Mouse (Mus musculus): ENCODE data around the gene Bag5. TPM values are rescaled to one million over a fixed set of nuclear protein-coding genes. Genes with fewer than 3 reads are reported as not detected.

Gene Bag5
- polyA plus RNA-seq, 1 experiment = not detected

GRCm38 (mm10) chr12:111694880-111695804 is 17.9 kb downstream of the Bag5 start:
- WGBS = 27% methylated on average over 13 of the region's 13 CpGs
- peak overlapping the region; percentile 80 for H3K27ac ChIP-seq (ENCODE audit: insufficient read depth, low read depth, low read length)
- no peak overlapping the region for H3K4me3 ChIP-seq (ENCODE audit: insufficient read depth, low read depth, low read length)
- no peak for TF ChIP-seq POLR2A (IDR thresholded peaks at IDR 0.05; ENCODE audit: insufficient read depth, low read depth, low read length)
- no peak for TF ChIP-seq CTCF (IDR thresholded peaks at IDR 0.05; ENCODE audit: insufficient read depth, low read depth, low read length)
- peaks cover 86% of the 10 kb centered on the region for H3K4me1 ChIP-seq (ENCODE audit: control insufficient read depth, insufficient read depth, low read length)

GRCm38 (mm10) chr12:111694271-111694781 is 18.7 kb downstream of the Bag5 start:
- H3K4me3 ChIP-seq (ENCODE audit: insufficient read depth, low read depth, low read length) = no peak overlapping the region
- H3K27ac ChIP-seq (ENCODE audit: insufficient read depth, low read depth, low read length) = peak overlapping the region; percentile 71
- TF ChIP-seq POLR2A (IDR thresholded peaks at IDR 0.05; ENCODE audit: insufficient read depth, low read depth, low read length) (0 out of 2 replicates have a peak, but pooled peaks have one; percentile 24), CTCF (IDR thresholded peaks at IDR 0.05; ENCODE audit: insufficient read depth, low read depth, low read length) (no peak)
- 6% methylated on average over 12 of the region's 12 CpGs for WGBS
- peaks cover 88% of the 10 kb centered on the region for H3K4me1 ChIP-seq (ENCODE audit: control insufficient read depth, insufficient read depth, low read length)

GRCm38 (mm10) chr12:111693341-111694270 is 19.5 kb downstream of the Bag5 start:
- 26% methylated on average over 18 of the region's 18 CpGs for WGBS
- peaks cover 89% of the 10 kb centered on the region for H3K4me1 ChIP-seq (ENCODE audit: control insufficient read depth, insufficient read depth, low read length)
- TF ChIP-seq POLR2A (IDR thresholded peaks at IDR 0.05; ENCODE audit: insufficient read depth, low read depth, low read length) (no peak), CTCF (IDR thresholded peaks at IDR 0.05; ENCODE audit: insufficient read depth, low read depth, low read length) (no peak)
- H3K27ac ChIP-seq (ENCODE audit: insufficient read depth, low read depth, low read length) = peak overlapping the region; percentile 71
- no peak overlapping the region for H3K4me3 ChIP-seq (ENCODE audit: insufficient read depth, low read depth, low read length)

GRCm38 (mm10) chr12:111692899-111693298 is 20.2 kb downstream of the Bag5 start:
- peak overlapping the region; percentile 71 for H3K27ac ChIP-seq (ENCODE audit: insufficient read depth, low read depth, low read length)
- 67% methylated on average over 5 of the region's 5 CpGs for WGBS
- H3K4me3 ChIP-seq (ENCODE audit: insufficient read depth, low read depth, low read length) = no peak overlapping the region
- TF ChIP-seq CTCF (IDR thresholded peaks at IDR 0.05; ENCODE audit: insufficient read depth, low read depth, low read length) (no peak), POLR2A (IDR thresholded peaks at IDR 0.05; ENCODE audit: insufficient read depth, low read depth, low read length) (no peak)
- H3K4me1 ChIP-seq (ENCODE audit: control insufficient read depth, insufficient read depth, low read length) = peaks cover 89% of the 10 kb centered on the region

- Histone ChIP-seq H3K4me1 (ENCODE audit: control insufficient read depth, insufficient read depth, low read length) (peaks cover 94% of the 10 kb centered on the region), H3K27ac (ENCODE audit: insufficient read depth, low read depth, low read length) (peak overlapping the region; percentile 63), H3K4me3 (ENCODE audit: insufficient read depth, low read depth, low read length) (no peak overlapping the region)
- TF ChIP-seq CTCF (IDR thresholded peaks at IDR 0.05; ENCODE audit: insufficient read depth, low read depth, low read length) (no peak), POLR2A (IDR thresholded peaks at IDR 0.05; ENCODE audit: insufficient read depth, low read depth, low read length) (no peak)
- 24% methylated on average over 5 of the region's 5 CpGs for WGBS
These were observed 21.6 kb downstream of the Bag5 start for GRCm38 (mm10) chr12:111691346-111691872.

- peak overlapping the region; percentile 97 for H3K27ac ChIP-seq (ENCODE audit: insufficient read depth, low read depth, low read length)
These were observed 23.6 kb downstream of the Bag5 start for GRCm38 (mm10) chr12:111689426-111689825.

GRCm38 (mm10) chr12:111688069-111688428 is 25.0 kb downstream of the Bag5 start:
- Histone ChIP-seq H3K4me1 (ENCODE audit: control insufficient read depth, insufficient read depth, low read length) (peaks cover 89% of the 10 kb centered on the region), H3K4me3 (ENCODE audit: insufficient read depth, low read depth, low read length) (no peak overlapping the region), H3K27ac (ENCODE audit: insufficient read depth, low read depth, low read length) (peak overlapping the region; percentile 97)
- 8% methylated on average over 2 of the region's 2 CpGs for WGBS
- TF ChIP-seq CTCF (IDR thresholded peaks at IDR 0.05; ENCODE audit: insufficient read depth, low read depth, low read length) (no peak), POLR2A (IDR thresholded peaks at IDR 0.05; ENCODE audit: insufficient read depth, low read depth, low read length) (no peak)

More at GRCm38 (mm10) chr12:111689426-111689825, 23.6 kb downstream of the Bag5 start:
- Histone ChIP-seq H3K4me3 (ENCODE audit: insufficient read depth, low read depth, low read length) (no peak overlapping the region), H3K4me1 (ENCODE audit: control insufficient read depth, insufficient read depth, low read length) (peaks cover 90% of the 10 kb centered on the region)
- no peak for TF ChIP-seq CTCF (IDR thresholded peaks at IDR 0.05; ENCODE audit: insufficient read depth, low read depth, low read length)
- no peak for TF ChIP-seq POLR2A (IDR thresholded peaks at IDR 0.05; ENCODE audit: insufficient read depth, low read depth, low read length)
- WGBS = 75% methylated on average over 11 of the region's 11 CpGs

GRCm38 (mm10) chr12:111687350-111688068 is 25.5 kb downstream of the Bag5 start:
- Histone ChIP-seq H3K4me3 (ENCODE audit: insufficient read depth, low read depth, low read length) (no peak overlapping the region), H3K4me1 (ENCODE audit: control insufficient read depth, insufficient read depth, low read length) (peaks cover 89% of the 10 kb centered on the region), H3K27ac (ENCODE audit: insufficient read depth, low read depth, low read length) (peak overlapping the region; percentile 97)
- WGBS = 4% methylated on average over 14 of the region's 14 CpGs
- no peak for TF ChIP-seq POLR2A (IDR thresholded peaks at IDR 0.05; ENCODE audit: insufficient read depth, low read depth, low read length)
- TF ChIP-seq CTCF (IDR thresholded peaks at IDR 0.05; ENCODE audit: insufficient read depth, low read depth, low read length) = no peak
